Mouse (Mus musculus): ENCODE measurements around the gene Pkn2. TPM values are rescaled to one million over a fixed set of nuclear protein-coding genes. Genes with fewer than 3 reads are reported as not detected.

Pkn2 gene
- polyA plus RNA-seq, 1 experiment from 2014 or later, result 54.4 TPM

DNA sequence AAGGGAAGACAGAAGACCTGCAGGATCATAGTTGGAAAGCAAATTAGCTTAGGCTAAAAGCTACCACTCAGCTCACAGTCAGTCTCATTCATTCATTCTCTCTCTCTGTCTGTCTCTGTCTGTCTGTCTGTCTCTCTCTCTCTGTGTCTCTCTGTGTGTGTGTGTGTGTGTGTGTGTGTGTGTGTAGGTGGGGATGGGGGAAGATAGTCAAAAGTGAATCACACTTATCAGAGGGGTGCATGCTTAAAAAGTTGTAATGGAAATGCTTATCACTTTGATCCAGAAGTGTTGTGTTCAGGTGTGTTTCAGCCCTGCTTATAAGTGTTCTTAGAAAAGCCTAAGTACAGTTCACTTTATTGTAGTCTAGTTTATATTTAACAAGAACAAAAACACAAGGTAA, 2.8 kb upstream of the Pkn2 start:
- Histone ChIP-seq H3K4me3 (no peak overlapping the region), H3K9ac (no peak overlapping the region), H3K4me2 (replicated peaks) (no peak overlapping the region), H3K4me1 (peaks cover 6% of the 10 kb centered on the region; the same call in 1 of the 2 replicates), H3K36me3 (no peaks in the 10 kb centered on the region), H3K27ac (no peak overlapping the region), H3K9me3 (replicated peaks) (no peaks in the 10 kb centered on the region), H3K27me3 (no peaks in the 10 kb centered on the region)
- ATAC-seq (ENCODE audit: low FRiP score), result no peak

DNA sequence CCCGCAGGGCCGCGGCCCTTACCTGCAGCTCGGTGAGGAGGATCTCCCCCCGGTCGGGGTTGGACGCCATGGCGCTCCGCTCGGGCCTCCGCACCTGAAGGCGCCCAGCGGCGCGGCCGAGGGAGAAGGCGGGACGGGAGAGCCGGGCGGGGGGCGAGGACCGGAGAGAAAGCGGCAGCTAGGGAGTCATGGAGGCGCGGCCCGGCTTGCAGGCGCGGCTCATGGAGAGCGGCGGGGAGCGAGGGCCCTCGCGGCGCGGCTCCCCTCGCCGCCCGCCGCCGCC, 274 bp downstream of the Pkn2 start:
- Histone ChIP-seq H3K4me1 (peaks cover 6% of the 10 kb centered on the region; the same call in 1 of the 2 replicates), H3K4me3 (peak overlapping the region; percentile 100), H3K4me2 (replicated peaks) (peak overlapping the region; percentile 60), H3K27me3 (no peaks in the 10 kb centered on the region), H3K27ac (peak overlapping the region; percentile 97), H3K9ac (peak overlapping the region; percentile 97), H3K36me3 (no peaks in the 10 kb centered on the region), H3K9me3 (replicated peaks) (no peaks in the 10 kb centered on the region)
- 0% methylated on average over 11 of the region's 40 CpGs for WGBS
- ATAC-seq (ENCODE audit: low FRiP score), result no peak

DNA sequence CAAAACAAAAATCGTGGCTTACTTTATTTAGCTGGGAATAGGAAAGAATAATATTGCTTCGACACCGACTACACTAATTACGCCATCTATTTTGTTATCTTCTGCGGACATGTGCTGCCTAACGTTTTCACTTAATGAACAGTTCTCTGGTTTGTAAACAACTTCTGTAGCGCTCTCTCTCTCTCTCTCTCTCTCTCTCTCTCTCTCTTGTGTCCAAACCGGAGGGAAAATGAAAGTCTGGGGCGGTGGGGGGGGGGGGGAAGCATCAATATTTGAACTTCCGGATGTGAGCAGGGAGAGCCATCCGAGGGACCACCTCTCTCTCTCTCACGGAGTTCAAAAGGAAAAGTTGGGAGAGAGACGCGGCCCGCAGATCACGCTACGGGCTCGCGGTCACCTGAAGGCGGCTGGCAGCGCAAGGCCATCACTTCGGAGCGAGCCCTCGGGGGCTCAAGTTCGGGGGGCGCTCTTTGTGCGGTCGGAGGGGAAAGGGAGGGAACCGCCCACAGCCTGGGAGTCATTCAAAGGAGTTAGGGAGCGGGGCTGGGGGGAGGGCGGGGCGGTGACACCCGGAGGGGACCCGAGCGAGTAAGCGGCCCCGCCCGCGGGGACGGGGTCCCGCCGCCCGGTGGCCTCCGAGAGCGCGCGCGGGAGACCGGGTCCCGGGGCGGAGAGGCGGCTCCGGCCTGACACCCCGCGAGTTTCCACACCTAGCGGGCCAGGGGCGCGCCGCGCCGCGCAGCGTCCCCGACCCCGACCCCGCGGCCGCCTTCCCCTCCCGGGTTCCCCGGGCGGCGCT, 815 bp downstream of the Pkn2 start:
- Histone ChIP-seq H3K4me2 (replicated peaks) (peak overlapping the region; percentile 60), H3K27me3 (no peaks in the 10 kb centered on the region), H3K27ac (peak overlapping the region; percentile 97), H3K4me1 (peaks cover 6% of the 10 kb centered on the region; the same call in 1 of the 2 replicates), H3K36me3 (no peaks in the 10 kb centered on the region), H3K9me3 (replicated peaks) (no peaks in the 10 kb centered on the region), H3K4me3 (peak overlapping the region; percentile 100), H3K9ac (peak overlapping the region; percentile 97)
- 1% methylated on average over 64 of the region's 72 CpGs for WGBS
- ATAC-seq (ENCODE audit: low FRiP score), result peak; percentile 44

DNA sequence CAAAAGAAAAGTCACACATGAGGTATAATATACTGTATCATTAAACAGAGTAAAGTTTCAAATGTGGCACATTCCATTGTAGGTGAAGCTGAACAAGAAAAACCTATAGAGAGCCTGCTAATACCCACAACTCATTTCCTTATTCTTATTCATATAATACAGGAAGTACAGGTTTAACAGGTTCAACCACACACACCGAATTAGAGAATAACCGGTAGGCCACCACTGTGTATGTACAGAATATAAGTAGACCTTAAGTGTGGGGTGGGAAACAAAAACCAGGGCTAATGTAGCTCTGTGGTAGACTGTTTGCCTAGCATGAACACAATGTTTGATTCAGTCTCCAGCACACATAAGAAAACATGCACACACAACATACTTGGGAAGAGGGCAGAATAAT, 18.6 kb downstream of the Pkn2 start:
- Histone ChIP-seq H3K27me3 (no peaks in the 10 kb centered on the region), H3K27ac (no peak overlapping the region), H3K4me3 (no peak overlapping the region), H3K4me1 (no peaks in the 10 kb centered on the region), H3K9me3 (replicated peaks) (no peaks in the 10 kb centered on the region), H3K36me3 (no peaks in the 10 kb centered on the region), H3K9ac (no peak overlapping the region), H3K4me2 (replicated peaks) (no peak overlapping the region)
- no peak for ATAC-seq (ENCODE audit: low FRiP score)
- WGBS, result 98% methylated on average over 2 of the region's 2 CpGs

DNA sequence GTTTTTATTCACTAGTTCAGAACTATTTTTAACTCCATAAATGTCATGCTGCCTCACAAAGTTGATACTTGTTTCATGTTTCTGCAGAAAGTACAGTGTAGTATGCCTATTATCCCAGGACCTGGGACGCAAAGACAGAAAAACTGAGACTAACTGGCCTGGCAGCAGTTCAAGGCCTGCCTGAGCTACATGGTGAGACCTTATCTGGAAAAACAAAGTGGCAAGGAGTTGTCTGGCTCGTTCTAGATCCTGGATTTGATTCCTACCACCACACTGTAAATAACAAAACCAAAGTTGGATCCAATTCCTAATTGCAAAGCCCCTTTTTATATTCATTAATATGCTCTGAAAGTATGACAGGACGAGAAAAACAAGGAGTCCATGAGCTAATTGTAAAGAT, 25.0 kb downstream of the Pkn2 start:
- 79% methylated on average over 3 of the region's 3 CpGs for WGBS

DNA sequence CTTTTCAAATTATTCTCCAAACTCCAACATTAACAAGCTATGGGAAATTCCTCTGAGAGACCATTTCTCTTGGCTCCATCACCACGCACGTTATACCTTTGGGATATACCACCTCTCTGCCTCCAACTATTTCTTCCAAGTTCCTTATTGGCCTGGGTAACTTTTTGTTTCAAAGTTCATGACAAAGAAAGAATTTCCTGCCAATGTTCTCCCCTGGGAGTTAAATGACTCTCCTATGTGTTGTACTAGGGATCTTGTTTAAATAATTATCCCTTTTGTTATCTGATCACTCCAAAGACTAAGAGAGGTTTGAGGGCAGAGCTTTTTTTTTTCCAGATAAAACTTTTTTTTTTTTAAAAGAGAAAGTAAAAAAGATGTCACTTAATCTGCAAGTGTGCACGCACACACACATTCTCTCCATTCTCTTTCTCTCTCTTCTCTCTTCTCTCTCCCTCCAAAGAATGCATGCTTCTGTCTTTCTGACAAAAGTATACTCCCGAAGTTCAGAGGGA, 25.8 kb downstream of the Pkn2 start:
- WGBS, result 76% methylated on average over 4 of the region's 4 CpGs

More for the DNA sequence above, 25.0 kb downstream of the Pkn2 start:
- Histone ChIP-seq H3K4me2 (replicated peaks) (no peak overlapping the region), H3K27ac (no peak overlapping the region), H3K4me1 (no peaks in the 10 kb centered on the region), H3K27me3 (no peaks in the 10 kb centered on the region), H3K9ac (no peak overlapping the region), H3K36me3 (no peaks in the 10 kb centered on the region), H3K4me3 (no peak overlapping the region), H3K9me3 (replicated peaks) (no peaks in the 10 kb centered on the region)
- no peak for ATAC-seq (ENCODE audit: low FRiP score)

DNA sequence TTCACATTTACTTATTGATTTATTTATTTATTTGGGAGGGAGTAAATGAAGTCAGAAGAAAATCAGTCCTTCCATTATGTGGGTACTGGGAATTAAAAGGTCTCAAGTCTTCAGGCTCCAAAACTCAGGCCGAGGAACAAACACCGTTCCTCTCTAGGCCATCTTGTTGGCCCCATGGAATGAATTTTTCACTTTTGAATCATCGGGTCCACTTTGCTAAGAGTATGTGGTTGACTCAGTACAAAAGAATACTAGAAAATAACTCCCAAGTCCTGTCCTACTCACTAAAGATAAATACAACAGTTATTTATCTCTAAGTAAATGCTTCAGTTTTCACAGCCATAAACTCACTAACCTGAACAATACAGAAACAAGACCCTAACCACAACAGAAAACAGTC, 28.9 kb downstream of the Pkn2 start:
- no peaks in the 10 kb centered on the region for H3K9me3 ChIP-seq (replicated peaks)
- H3K4me3 ChIP-seq, result no peak overlapping the region
- 96% methylated on average over 3 of the region's 3 CpGs for WGBS
- H3K9ac ChIP-seq, result no peak overlapping the region
- H3K4me1 ChIP-seq, result no peaks in the 10 kb centered on the region
- no peak for ATAC-seq (ENCODE audit: low FRiP score)
- no peak overlapping the region for H3K4me2 ChIP-seq (replicated peaks)
- H3K27me3 ChIP-seq, result no peaks in the 10 kb centered on the region
- no peak overlapping the region for H3K27ac ChIP-seq
- no peaks in the 10 kb centered on the region for H3K36me3 ChIP-seq

More for the DNA sequence above, 25.8 kb downstream of the Pkn2 start:
- Histone ChIP-seq H3K27me3 (no peaks in the 10 kb centered on the region), H3K4me1 (no peaks in the 10 kb centered on the region), H3K9me3 (replicated peaks) (no peaks in the 10 kb centered on the region), H3K4me3 (no peak overlapping the region), H3K36me3 (no peaks in the 10 kb centered on the region), H3K4me2 (replicated peaks) (no peak overlapping the region), H3K27ac (no peak overlapping the region), H3K9ac (no peak overlapping the region)
- no peak for ATAC-seq (ENCODE audit: low FRiP score)

DNA sequence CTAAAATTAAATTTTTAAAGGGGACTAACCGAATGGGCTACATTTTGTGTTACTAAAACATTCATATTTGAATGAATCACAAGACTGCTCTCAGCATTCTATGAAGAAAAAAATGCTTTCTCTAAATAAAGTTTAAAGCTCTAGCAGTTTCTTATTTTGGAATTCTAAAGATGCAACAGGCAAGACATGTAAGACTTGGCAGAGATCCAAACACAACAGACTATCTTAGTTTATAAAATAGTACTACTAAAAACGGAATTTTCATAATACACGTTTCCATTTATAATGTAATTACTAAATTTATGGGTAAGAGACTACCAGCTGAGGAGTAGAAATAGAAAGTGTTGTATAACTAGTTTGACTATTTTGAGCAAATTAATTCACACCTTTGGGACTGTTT, 30.2 kb downstream of the Pkn2 start:
- Histone ChIP-seq H3K4me1 (no peaks in the 10 kb centered on the region), H3K4me2 (replicated peaks) (no peak overlapping the region), H3K9me3 (replicated peaks) (no peaks in the 10 kb centered on the region), H3K36me3 (no peaks in the 10 kb centered on the region), H3K4me3 (no peak overlapping the region), H3K27me3 (no peaks in the 10 kb centered on the region), H3K27ac (no peak overlapping the region), H3K9ac (no peak overlapping the region)
- ATAC-seq (ENCODE audit: low FRiP score), result no peak
- 94% methylated on average over 3 of the region's 3 CpGs for WGBS

DNA sequence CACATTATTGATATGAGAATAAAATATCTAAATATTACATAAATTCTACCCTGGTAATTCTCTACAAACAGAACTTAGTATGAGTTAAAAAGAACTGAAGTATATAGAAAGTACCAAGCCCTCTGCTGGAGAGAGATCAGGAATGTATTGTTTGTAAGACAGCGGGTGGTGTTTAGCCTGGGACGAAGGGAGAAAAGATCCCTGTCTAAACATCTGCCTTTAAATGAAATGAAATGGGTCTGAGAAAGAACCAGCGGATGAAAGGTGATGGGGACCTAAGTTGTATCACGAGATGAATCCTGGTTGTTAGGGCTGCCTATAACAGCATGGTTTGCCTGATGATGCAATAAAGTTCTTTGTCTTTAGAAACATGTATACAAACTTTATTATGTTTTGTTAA, 41.8 kb downstream of the Pkn2 start:
- no peak overlapping the region for H3K9ac ChIP-seq
- no peak overlapping the region for H3K4me3 ChIP-seq
- H3K9me3 ChIP-seq (replicated peaks), result no peaks in the 10 kb centered on the region
- no peak overlapping the region for H3K27ac ChIP-seq
- no peak overlapping the region for H3K4me2 ChIP-seq (replicated peaks)
- no peaks in the 10 kb centered on the region for H3K27me3 ChIP-seq
- no peaks in the 10 kb centered on the region for H3K36me3 ChIP-seq
- WGBS, result 45% methylated on average over 4 of the region's 4 CpGs
- no peaks in the 10 kb centered on the region for H3K4me1 ChIP-seq
- no peak for ATAC-seq (ENCODE audit: low FRiP score)

DNA sequence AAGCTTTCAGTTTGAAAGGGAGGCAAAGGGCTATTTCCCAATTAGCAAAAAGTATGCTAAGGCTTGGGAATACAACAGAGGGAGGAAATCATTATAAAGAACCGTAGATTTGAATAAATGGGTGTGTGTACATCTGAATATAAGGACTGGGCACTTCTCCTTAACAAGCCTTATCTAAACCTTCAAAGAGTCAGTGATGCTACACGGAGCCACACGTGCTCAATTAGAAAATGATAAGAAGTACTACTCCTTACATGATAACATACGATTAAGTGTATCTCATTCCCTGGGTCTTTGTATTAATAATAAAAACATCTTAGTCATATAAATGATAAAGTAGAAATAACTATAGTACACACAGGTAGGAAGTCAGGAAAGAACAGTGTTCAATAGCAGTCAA, 47.0 kb downstream of the Pkn2 start:
- Histone ChIP-seq H3K9me3 (replicated peaks) (no peaks in the 10 kb centered on the region), H3K4me2 (replicated peaks) (no peak overlapping the region), H3K9ac (no peak overlapping the region), H3K27me3 (no peaks in the 10 kb centered on the region), H3K27ac (no peak overlapping the region), H3K4me1 (no peaks in the 10 kb centered on the region), H3K36me3 (no peaks in the 10 kb centered on the region), H3K4me3 (no peak overlapping the region)
- no peak for ATAC-seq (ENCODE audit: low FRiP score)
- 90% methylated on average over 4 of the region's 4 CpGs for WGBS

DNA sequence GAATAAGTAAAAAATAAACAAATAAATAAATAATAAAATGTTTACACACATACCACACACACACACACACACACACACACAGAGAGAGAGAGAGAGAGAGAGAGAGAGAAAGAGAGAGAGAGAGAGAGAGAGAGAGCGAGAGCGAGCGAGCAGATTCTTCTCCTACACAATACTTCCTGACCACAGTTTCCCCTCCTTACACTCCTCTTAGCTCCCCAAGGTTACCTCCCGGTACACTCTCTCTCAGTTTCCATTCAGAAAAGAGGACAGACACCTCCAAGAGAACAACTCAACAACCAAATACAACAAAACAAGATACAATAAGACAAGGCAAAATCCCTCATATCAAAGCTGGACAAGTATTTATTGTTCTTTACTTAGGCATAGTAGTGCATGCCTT, 47.8 kb downstream of the Pkn2 start:
- Histone ChIP-seq H3K36me3 (no peaks in the 10 kb centered on the region), H3K4me3 (no peak overlapping the region), H3K27me3 (no peaks in the 10 kb centered on the region), H3K4me1 (no peaks in the 10 kb centered on the region), H3K4me2 (replicated peaks) (no peak overlapping the region), H3K27ac (no peak overlapping the region), H3K9me3 (replicated peaks) (no peaks in the 10 kb centered on the region), H3K9ac (no peak overlapping the region)
- no peak for ATAC-seq (ENCODE audit: low FRiP score)
- WGBS, result 81% methylated on average over 4 of the region's 4 CpGs

DNA sequence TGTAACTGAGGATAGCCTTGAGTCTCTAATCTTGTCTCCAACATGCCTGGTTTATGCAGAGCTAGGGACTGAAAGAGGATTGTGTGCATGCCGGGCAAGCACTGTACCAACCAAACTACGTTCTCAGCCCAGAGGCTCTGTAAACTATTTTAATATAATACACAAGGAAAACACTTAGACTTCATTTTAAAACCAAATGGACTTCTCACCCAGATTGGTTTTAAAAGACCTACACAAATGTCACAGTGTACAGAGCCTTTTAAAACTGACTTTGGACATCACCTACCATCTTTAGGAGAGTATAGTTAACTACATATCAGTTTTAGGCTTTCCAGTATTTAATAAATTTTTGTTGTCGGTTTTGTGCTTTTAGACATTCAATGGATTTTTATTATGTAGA, 48.9 kb downstream of the Pkn2 start:
- H3K4me1 ChIP-seq, result no peaks in the 10 kb centered on the region
- no peaks in the 10 kb centered on the region for H3K27me3 ChIP-seq
- H3K27ac ChIP-seq, result no peak overlapping the region
- WGBS, result 92% methylated on average over 3 of the region's 3 CpGs
- H3K4me2 ChIP-seq (replicated peaks), result no peak overlapping the region
- peaks cover 8% of the 10 kb centered on the region for H3K36me3 ChIP-seq
- H3K9ac ChIP-seq, result no peak overlapping the region
- H3K9me3 ChIP-seq (replicated peaks), result no peaks in the 10 kb centered on the region
- H3K4me3 ChIP-seq, result no peak overlapping the region
- no peak for ATAC-seq (ENCODE audit: low FRiP score)

DNA sequence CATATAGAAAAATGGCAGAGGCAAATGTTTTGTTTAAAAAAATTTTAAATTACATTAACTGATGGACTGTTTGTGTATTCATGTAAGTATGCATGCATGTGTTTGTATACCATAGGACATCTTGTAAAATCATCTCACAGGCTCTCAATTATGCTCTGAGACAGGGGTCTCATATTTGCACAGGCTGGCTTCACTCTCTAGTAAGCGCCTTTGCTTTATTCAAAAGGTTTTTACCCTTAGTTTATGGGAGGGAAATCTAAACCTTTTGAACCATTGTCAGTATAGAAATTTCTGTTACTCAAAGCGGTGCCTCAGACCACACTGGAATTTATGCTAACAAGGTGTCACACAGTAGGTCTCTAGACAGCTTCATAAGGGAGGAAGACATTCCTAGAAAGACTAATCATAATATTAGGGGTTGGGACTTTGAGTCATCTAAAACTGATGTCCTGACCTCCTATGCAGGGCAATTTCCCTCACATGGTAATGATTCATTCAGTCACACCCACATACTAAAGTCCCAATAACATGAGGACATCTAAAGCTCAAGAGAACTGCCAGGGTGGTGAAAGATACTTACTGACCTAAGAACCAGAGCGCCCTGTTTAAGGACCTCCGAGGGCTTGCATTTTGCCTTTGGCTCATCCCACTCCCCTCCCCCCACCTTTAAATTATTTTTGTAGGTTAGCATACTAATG, 55.2 kb downstream of the Pkn2 start:
- 90% methylated on average over 4 of the region's 4 CpGs for WGBS
- Histone ChIP-seq H3K9me3 (replicated peaks) (no peaks in the 10 kb centered on the region), H3K4me3 (no peak overlapping the region), H3K4me2 (replicated peaks) (no peak overlapping the region), H3K27ac (no peak overlapping the region), H3K4me1 (no peaks in the 10 kb centered on the region), H3K36me3 (peaks cover 8% of the 10 kb centered on the region), H3K9ac (no peak overlapping the region), H3K27me3 (no peaks in the 10 kb centered on the region)
- no peak for ATAC-seq (ENCODE audit: low FRiP score)
